Mouse (Mus musculus) testis, postnatal 14 days (tissue): ENCODE results near the gene Xpo6.

ENCODE experiments used
- DNase-seq: peaks from one replicate; pipeline ENCODE4 v3.0.0; 2021; ENCODE audit warnings: low spot score

Gene Xpo6

DNA sequence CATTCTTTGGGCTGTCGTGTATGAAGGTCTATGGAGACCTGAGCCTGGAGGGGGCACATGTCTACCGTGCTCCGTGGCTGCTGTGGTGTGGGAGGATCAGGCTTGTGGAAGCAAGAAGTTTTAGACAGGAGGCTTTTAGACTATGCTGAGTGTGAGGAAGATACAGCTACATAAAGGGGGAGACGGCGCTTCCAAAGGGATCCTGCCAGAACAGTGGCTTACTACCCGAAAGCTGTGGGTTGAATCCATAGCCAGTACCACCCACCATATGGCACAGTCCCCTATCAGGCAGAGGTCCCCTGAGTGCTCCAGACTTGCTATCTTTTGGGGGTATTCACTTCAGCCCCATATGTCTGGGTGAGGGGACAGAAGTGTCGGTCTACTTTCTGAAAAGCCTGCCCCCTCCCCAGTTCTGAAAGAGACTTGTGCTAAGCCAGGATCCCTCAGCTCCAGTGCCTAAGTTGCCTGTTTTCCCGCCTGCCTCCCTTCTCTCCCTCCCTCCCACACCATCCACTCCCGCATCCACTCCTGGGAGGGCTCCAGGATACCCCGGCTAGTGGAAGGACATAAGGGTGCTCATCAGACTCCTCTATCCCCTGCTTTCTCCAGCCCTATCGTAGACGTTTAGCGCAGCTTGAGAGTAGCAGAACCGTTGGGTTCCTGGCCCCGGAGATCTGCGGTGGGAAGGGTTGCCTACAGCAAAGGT, 119.2 kb downstream of the Xpo6 start:
- DNase-seq, result no peak

GRCm38 (mm10) chr7:126076935-126077334, 123.4 kb downstream of the Xpo6 start:
- no peak for DNase-seq

GRCm38 (mm10) chr7:126075058-126075457, 125.2 kb downstream of the Xpo6 start:
- DNase-seq, result no peak

GRCm38 (mm10) chr7:126070321-126070720, 130.0 kb downstream of the Xpo6 start:
- DNase-seq, result no peak

- no peak for DNase-seq
Measured at GRCm38 (mm10) chr7:126066777-126067176, 133.5 kb downstream of the Xpo6 start.

DNA sequence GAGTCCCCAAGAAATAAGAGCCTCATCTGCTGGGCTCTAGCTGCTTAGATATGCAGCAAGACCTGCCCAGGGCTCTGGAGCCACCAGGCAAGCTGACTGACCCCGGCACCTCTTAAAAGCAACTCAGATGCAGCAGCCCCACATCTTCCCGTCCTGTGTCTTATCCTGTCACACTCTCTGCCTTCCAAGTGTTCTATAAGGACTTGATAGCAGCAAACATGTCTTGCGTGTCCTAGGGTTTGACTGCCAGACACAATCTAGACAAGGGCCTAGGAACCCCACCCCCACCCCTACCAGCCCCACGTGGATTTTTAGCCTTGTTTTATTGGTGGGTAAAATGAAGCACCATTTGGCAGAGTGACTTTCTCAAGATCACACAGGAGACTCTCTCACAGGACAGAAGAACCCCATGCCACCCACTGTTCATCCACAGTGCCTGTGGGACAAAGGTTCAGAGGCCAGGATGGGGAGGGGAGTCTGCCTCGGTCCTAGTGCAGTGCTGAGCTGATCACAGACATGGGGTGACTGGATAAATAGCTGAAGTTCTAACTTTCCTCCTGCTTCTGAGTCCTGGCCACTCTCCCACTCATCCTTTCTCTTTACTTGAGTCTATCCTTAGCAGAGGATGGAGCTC, 134.9 kb downstream of the Xpo6 start:
- DNase-seq, result no peak

DNA sequence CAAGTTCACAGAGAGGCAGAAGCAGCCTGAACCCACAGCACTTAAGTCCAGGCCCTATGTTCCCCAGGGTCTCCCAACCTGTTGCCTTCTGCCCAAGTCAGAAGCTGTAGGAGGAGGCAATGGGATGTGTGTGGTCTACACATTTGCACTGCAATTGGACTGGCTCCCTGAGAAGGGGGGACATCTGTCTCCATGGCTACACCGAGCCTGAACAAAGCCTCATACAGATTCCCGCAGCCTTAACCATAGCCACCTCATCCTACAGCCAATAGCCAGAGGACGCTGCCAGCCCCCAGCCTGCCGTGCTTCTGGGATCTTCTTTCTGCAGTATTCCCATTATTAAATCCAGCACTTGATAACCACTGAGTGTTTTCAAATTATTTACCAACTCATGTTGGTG, 138.1 kb downstream of the Xpo6 start:
- DNase-seq, result no peak

GRCm38 (mm10) chr7:126058918-126059317, 141.4 kb downstream of the Xpo6 start:
- no peak for DNase-seq

- no peak for DNase-seq
Measured at GRCm38 (mm10) chr7:126057332-126057914, 142.9 kb downstream of the Xpo6 start.

DNA sequence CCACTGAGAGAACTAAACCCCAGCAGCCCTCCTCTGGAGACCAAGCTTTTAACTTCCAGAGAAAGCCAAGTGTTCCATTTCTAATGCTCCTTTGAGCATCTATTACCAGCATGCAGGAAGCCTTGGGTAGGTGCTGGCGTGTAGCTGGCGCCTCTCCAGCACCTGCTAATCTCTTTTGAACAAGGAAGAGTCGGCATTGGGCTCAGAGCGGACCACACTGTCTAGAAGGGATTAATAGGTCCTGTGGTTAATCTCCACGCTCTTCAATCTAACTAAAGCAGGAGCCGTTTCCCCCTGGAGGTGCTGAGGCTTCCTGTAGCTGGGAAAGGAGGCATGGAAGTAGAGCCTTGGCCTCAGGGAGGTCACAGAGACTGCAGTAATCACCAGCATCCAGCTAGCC, 145.7 kb downstream of the Xpo6 start:
- no peak for DNase-seq

DNA sequence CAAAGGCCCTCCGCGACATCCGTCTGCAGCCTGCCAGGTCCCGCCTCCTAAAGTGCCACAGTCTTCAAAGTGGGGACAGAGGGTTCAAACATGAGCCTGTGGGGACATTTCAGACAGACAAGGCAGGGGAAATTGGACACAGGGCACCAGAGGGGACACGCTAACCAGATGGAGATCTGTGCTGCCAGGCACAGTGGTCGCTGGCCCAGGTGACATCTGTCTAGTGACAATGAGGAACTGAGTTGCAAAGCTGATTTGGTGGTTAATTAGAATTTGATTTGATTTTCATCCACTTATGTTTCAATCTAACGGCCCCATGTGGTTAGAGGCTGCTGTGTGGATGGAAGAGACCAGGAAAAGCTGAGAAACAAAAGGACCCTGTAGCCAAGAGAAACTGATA, 146.7 kb downstream of the Xpo6 start:
- DNase-seq, result no peak

GRCm38 (mm10) chr7:126051910-126052309, 148.4 kb downstream of the Xpo6 start:
- DNase-seq, result no peak
